Mouse (Mus musculus): ENCODE results near the gene Araf. TPM values are rescaled to one million over a fixed set of nuclear protein-coding genes. Genes with fewer than 3 reads are reported as not detected.

Araf gene
- 296 TPM for polyA plus RNA-seq (2015; fragmentation: Illumina TruSeq; extraction: RNeasy Lipid Tissue Mini Kit (QIAGEN cat#74804); ENCODE audit: low read depth, low replicate concordance)

DNA sequence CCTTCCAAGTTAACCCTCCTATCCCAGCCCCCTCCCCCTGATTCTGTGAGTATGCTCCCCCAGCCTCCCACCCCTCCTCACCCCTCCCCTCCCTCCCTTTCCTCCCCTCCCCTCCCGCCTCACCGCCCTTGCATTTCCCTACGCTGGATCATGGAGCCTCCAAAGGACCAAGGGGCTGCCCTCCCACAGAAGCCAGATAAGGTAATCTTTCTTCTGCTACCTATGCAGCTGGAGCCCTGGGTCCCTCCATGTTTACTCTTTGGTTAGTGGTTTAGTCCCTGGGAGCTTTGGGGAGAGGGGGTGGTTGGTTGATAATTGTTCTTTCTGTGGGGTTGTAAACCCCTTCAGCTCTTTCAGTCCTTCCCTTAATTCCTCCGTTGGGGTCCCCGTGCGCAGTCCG is at the start of gene Araf:
Gene Araf, plus strand, starts transcription at position 134 of the 400 bp plus-strand sequence.

DNA sequence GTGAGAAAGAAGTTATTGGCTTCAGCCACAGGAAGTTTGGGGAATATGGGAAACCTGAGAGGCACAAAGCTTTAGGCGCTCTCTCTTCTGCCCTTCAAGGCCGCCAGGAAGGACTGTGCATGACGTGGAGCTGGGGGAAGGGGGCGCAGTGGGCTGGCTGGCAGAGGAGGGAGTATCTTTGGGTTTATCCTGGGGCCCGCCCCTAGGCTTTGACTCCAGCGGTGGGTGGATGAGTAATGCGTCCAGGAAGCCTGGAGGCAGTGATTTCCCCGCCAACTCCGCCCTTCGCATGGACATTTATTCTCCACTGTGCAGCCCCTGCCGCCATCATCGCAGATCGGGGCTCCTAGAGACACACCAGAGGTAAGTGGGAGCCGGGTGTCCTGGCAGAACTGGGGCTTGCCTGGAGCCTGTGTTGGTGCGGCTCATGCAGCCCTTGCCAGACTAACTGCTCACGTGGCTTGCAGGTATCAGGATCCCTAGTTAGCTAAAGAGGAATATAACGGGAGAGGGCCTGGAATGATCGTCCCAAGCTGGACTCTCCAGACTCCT is 72.4 kb downstream of the Araf start, which contains the start of gene Timp1:
Gene Timp1, plus strand, starts transcription at position 205 of the 552 bp plus-strand sequence.

Other genes with a start within 250 kb of the Araf start
- gene Rgn, start 248.0 kb upstream of the Araf start, polyA plus RNA-seq (2015; fragmentation: Illumina TruSeq; extraction: RNeasy Lipid Tissue Mini Kit (QIAGEN cat#74804); ENCODE audit: low read depth, low replicate concordance), result 0.94 TPM
- gene Rbm10, start 180.3 kb upstream of the Araf start, polyA plus RNA-seq (2015; fragmentation: Illumina TruSeq; extraction: RNeasy Lipid Tissue Mini Kit (QIAGEN cat#74804); ENCODE audit: low read depth, low replicate concordance), result 38.7 TPM
- 306 TPM for gene Ndufb11, start 180.2 kb upstream of the Araf start, polyA plus RNA-seq (2015; fragmentation: Illumina TruSeq; extraction: RNeasy Lipid Tissue Mini Kit (QIAGEN cat#74804); ENCODE audit: low read depth, low replicate concordance)
- gene Uba1, start 139.5 kb upstream of the Araf start, polyA plus RNA-seq (2015; fragmentation: Illumina TruSeq; extraction: RNeasy Lipid Tissue Mini Kit (QIAGEN cat#74804); ENCODE audit: low read depth, low replicate concordance), result 236 TPM
- gene Cdk16, start 109.9 kb upstream of the Araf start, polyA plus RNA-seq (2015; fragmentation: Illumina TruSeq; extraction: RNeasy Lipid Tissue Mini Kit (QIAGEN cat#74804); ENCODE audit: low read depth, low replicate concordance), result 228 TPM
- gene Usp11, start 93.9 kb upstream of the Araf start, polyA plus RNA-seq (2015; fragmentation: Illumina TruSeq; extraction: RNeasy Lipid Tissue Mini Kit (QIAGEN cat#74804); ENCODE audit: low read depth, low replicate concordance), result 83.3 TPM
- gene Timp1, start 72.4 kb downstream of the Araf start, polyA plus RNA-seq (2015; fragmentation: Illumina TruSeq; extraction: RNeasy Lipid Tissue Mini Kit (QIAGEN cat#74804); ENCODE audit: low read depth, low replicate concordance), result 1.1 TPM
- gene Syn1, start 123.2 kb downstream of the Araf start, polyA plus RNA-seq (2015; fragmentation: Illumina TruSeq; extraction: RNeasy Lipid Tissue Mini Kit (QIAGEN cat#74804); ENCODE audit: low read depth, low replicate concordance), result 332 TPM
- 11.3 TPM for gene Cfp, start 133.7 kb downstream of the Araf start, polyA plus RNA-seq (2015; fragmentation: Illumina TruSeq; extraction: RNeasy Lipid Tissue Mini Kit (QIAGEN cat#74804); ENCODE audit: low read depth, low replicate concordance)
- 45.5 TPM for gene Elk1, start 152.8 kb downstream of the Araf start, polyA plus RNA-seq (2015; fragmentation: Illumina TruSeq; extraction: RNeasy Lipid Tissue Mini Kit (QIAGEN cat#74804); ENCODE audit: low read depth, low replicate concordance)
- 25.5 TPM for gene Uxt, start 164.2 kb downstream of the Araf start, polyA plus RNA-seq (2015; fragmentation: Illumina TruSeq; extraction: RNeasy Lipid Tissue Mini Kit (QIAGEN cat#74804); ENCODE audit: low read depth, low replicate concordance)